Mouse (Mus musculus) G1E (cell line): ENCODE data around the gene 5730522E02Rik.

Experiments
- CTCF ChIP-seq: IDR thresholded peaks from 2 replicates; pipeline ENCODE4 v1.5.1; 2012; ENCODE audit warnings: low read depth, low read length, inconsistent platforms, mixed read lengths
- POLR2AphosphoS5 ChIP-seq: IDR thresholded peaks from 2 replicates; pipeline ENCODE4 v1.6.1; 2012; ENCODE audit warnings: low read depth, low read length, inconsistent platforms; ENCODE audit not compliant: insufficient replicate concordance

GRCm38 (mm10) chr11:25752418-25752817, 458.1 kb downstream of the 5730522E02Rik start:
- TF ChIP-seq CTCF: no peak
- no peak for TF ChIP-seq POLR2AphosphoS5
